Mouse (Mus musculus) heart, postnatal 0 days (tissue): Measurements from ENCODE around the gene Grn.

Source experiments
- CTCF ChIP-seq: IDR thresholded peaks from 2 replicates; pipeline ENCODE4 v1.5.1; 2016; ENCODE audit warnings: antibody characterized with exemption, control low read depth, low read depth
- EP300 ChIP-seq: IDR thresholded peaks from 2 replicates; pipeline ENCODE4 v1.6.1; 2016; ENCODE audit warnings: antibody characterized with exemption, low read depth

GRCm38 (mm10) chr11:102399610-102400072 lies 30.5 kb upstream of the Grn start:
- no peak for TF ChIP-seq CTCF
- no peak for TF ChIP-seq EP300
